Comparison of ENCODE assay signal across 23 mouse cellular contexts in genomic region chr19:34827916-34828635, GRCm38 (mm10). TPM values are rescaled to one million over a fixed set of nuclear protein-coding genes. Genes with fewer than 3 reads are reported as not detected.
A peak's percentile ranks its signal among the peaks of the same experiment; 100 is the strongest.
DNase-seq lines count a peak whose midpoint lies in the region; ATAC-seq and TF ChIP-seq lines count a peak whose summit lies in the region.
"Had no signal": no experiment of that assay in that cellular context is flagged by ENCODE, and none has a peak within 500 bp of the region (broad histone marks: within the 10 kb centered on the region; RNA-seq: fewer than 3 reads in every experiment).

No protein-coding gene starts in this region.

- ATAC-seq in liver, postnatal 0 days = peak; percentile 36; the same call in 1 of the 2 replicates
- ATAC-seq in liver, embryonic 11.5 days (replicated peaks; ENCODE audit: low FRiP score) = no peak
- ATAC-seq in Patski = peak; percentile 4
- ATAC-seq in kidney, embryonic 16.5 days (ENCODE audit: low FRiP score, low TSS enrichment) = no peak
- ATAC-seq: CD4-positive, CD25-positive, alpha-beta regulatory T cell, adult 4 months; forebrain, embryonic 13.5 days; forebrain, embryonic 15.5 days; forebrain, postnatal 0 days had no signal

- no peak for TF ChIP-seq POLR2A in heart, adult 2 months (IDR thresholded peaks at IDR 0.05; ENCODE audit: insufficient read depth, low read depth, low read length)

- H3K9me3 ChIP-seq in liver, postnatal 0 days (ENCODE audit: low read length) = no peaks in the 10 kb centered on the region
- H3K9me3 ChIP-seq in liver, embryonic 11.5 days (ENCODE audit: control insufficient read depth, low read length) = no peaks in the 10 kb centered on the region
- no peaks in the 10 kb centered on the region for H3K9me3 ChIP-seq in kidney, embryonic 16.5 days (ENCODE audit: low read length)
- H3K9me3 ChIP-seq: embryonic facial prominence, embryonic 10.5 days; embryonic facial prominence, embryonic 12.5 days; forebrain, embryonic 13.5 days; forebrain, embryonic 15.5 days; G1E had no signal

- no peaks in the 10 kb centered on the region for H3K4me1 ChIP-seq in heart, adult 2 months (ENCODE audit: control insufficient read depth, insufficient read depth, low read length)
- H3K4me1 ChIP-seq in liver, postnatal 0 days (ENCODE audit: insufficient read depth) = peaks cover 4% of the 10 kb centered on the region; the same call in 1 of the 2 replicates
- H3K4me1 ChIP-seq in liver, embryonic 11.5 days (replicated peaks; ENCODE audit: control insufficient read depth, insufficient read depth, low read length) = no peaks in the 10 kb centered on the region
- no peaks in the 10 kb centered on the region for H3K4me1 ChIP-seq in kidney, embryonic 16.5 days (ENCODE audit: insufficient read depth, low read length)
- H3K4me1 ChIP-seq: embryonic facial prominence, embryonic 10.5 days; embryonic facial prominence, embryonic 12.5 days; forebrain, embryonic 13.5 days; forebrain, embryonic 15.5 days had no signal

- no peaks in the 10 kb centered on the region; the same call in 1 of the 2 replicates for H3K36me3 ChIP-seq in heart, adult 2 months (ENCODE audit: control insufficient read depth, insufficient read depth, low read length)
- H3K36me3 ChIP-seq in liver, postnatal 0 days (replicated peaks; ENCODE audit: insufficient read depth, low read length) = peaks cover 11% of the 10 kb centered on the region
- H3K36me3 ChIP-seq in liver, embryonic 11.5 days (ENCODE audit: control insufficient read depth, insufficient read depth, low read length) = no peaks in the 10 kb centered on the region
- H3K36me3 ChIP-seq in kidney, embryonic 16.5 days (ENCODE audit: insufficient read depth, low read length) = peaks cover 7% of the 10 kb centered on the region; the same call in 1 of the 2 replicates
- H3K36me3 ChIP-seq: embryonic facial prominence, embryonic 12.5 days; forebrain, embryonic 15.5 days had no signal

- no peak overlapping the region for H3K4me2 ChIP-seq in liver, postnatal 0 days (ENCODE audit: low read depth, low read length)
- no peak overlapping the region for H3K4me2 ChIP-seq in liver, embryonic 11.5 days
- H3K4me2 ChIP-seq in kidney, embryonic 16.5 days (replicated peaks; ENCODE audit: low read depth, low read length) = no peak overlapping the region
- H3K4me2 ChIP-seq: embryonic facial prominence, embryonic 12.5 days; forebrain, embryonic 13.5 days; forebrain, embryonic 15.5 days had no signal

- intact Hi-C loops in heart, adult 2 months (cut with DNase I) = loop anchor here (2.0 kb wide), 1 partner anchor 93 kb away; no protein-coding TSS in a partner anchor

- H3K9ac ChIP-seq in heart, adult 2 months (ENCODE audit: low read depth, low read length) = no peak overlapping the region
- H3K9ac ChIP-seq in liver, postnatal 0 days (replicated peaks) = no peak overlapping the region
- H3K9ac ChIP-seq in liver, embryonic 11.5 days (ENCODE audit: low read depth, low read length) = no peak overlapping the region
- no peak overlapping the region for H3K9ac ChIP-seq in kidney, embryonic 16.5 days (replicated peaks; ENCODE audit: low read length)
- H3K9ac ChIP-seq: embryonic facial prominence, embryonic 12.5 days; forebrain, embryonic 13.5 days; forebrain, embryonic 15.5 days; forebrain, postnatal 0 days had no signal

- in situ Hi-C loops in Patski (cut with MboI; ENCODE audit: low pct_unique_long_range_greater_than_20kb) = no loop called here

- no peak for TF ChIP-seq EP300 in heart, adult 2 months (IDR thresholded peaks at IDR 0.05; ENCODE audit: insufficient read depth, low read depth, low read length)
- TF ChIP-seq EP300 in liver, postnatal 0 days (IDR thresholded peaks at IDR 0.05; ENCODE audit: low read depth) = no peak

- peak; percentile 40 for DNase-seq in adrenal gland, postnatal 10 days
- DNase-seq in adrenal gland, adult 18-20 months (ENCODE audit: low spot score in 2 of 2) = no peak
- peak; percentile 68 for DNase-seq in heart, adult 11 months
- no peak for DNase-seq in heart, adult 2 months
- DNase-seq in liver, postnatal 0 days = no peak
- no peak for DNase-seq in liver, embryonic 11.5 days (ENCODE audit: low spot score)
- DNase-seq in Patski (ENCODE audit: low read depth, low spot score) = no peak
- DNase-seq: adrenal gland, postnatal 25 days; B cell, adult 2 months; cerebellum, adult 11-12 months; cerebellum, adult 2 months; cerebellum, adult 9-10 months; cerebellum, postnatal 10 days; cerebellum, postnatal 25 days; forebrain, postnatal 0 days had no signal

- H3K79me2 ChIP-seq in heart, adult 2 months (replicated peaks; ENCODE audit: control insufficient read depth, insufficient read depth, low read length) = no peaks in the 10 kb centered on the region

- no peak overlapping the region for H3K4me3 ChIP-seq in heart, adult 2 months
- H3K4me3 ChIP-seq in liver, postnatal 0 days (ENCODE audit: low read depth, low read length) = no peak overlapping the region
- no peak overlapping the region for H3K4me3 ChIP-seq in liver, embryonic 11.5 days (ENCODE audit: low read depth, low read length)
- no peak overlapping the region for H3K4me3 ChIP-seq in kidney, embryonic 16.5 days (ENCODE audit: low read length)
- H3K4me3 ChIP-seq: embryonic facial prominence, embryonic 10.5 days; embryonic facial prominence, embryonic 12.5 days; forebrain, embryonic 13.5 days; forebrain, embryonic 15.5 days had no signal

- no peak overlapping the region for H3K27ac ChIP-seq in heart, adult 2 months
- no peak overlapping the region for H3K27ac ChIP-seq in liver, postnatal 0 days (ENCODE audit: low read depth)
- H3K27ac ChIP-seq in liver, embryonic 11.5 days (ENCODE audit: low read depth, low read length) = no peak overlapping the region
- no peak overlapping the region for H3K27ac ChIP-seq in kidney, embryonic 16.5 days (ENCODE audit: low read length)
- H3K27ac ChIP-seq: embryonic facial prominence, embryonic 10.5 days; embryonic facial prominence, embryonic 12.5 days; forebrain, embryonic 13.5 days; forebrain, embryonic 15.5 days had no signal

- TF ChIP-seq CTCF in heart, adult 2 months (IDR thresholded peaks at IDR 0.05) = no peak
- TF ChIP-seq CTCF in liver, postnatal 0 days (IDR thresholded peaks at IDR 0.05; ENCODE audit: low read depth) = no peak
- no peak for TF ChIP-seq CTCF in Patski (IDR thresholded peaks at IDR 0.05)

- no peaks in the 10 kb centered on the region for H3K27me3 ChIP-seq in heart, adult 2 months (ENCODE audit: control insufficient read depth, insufficient read depth, low read length)
- H3K27me3 ChIP-seq in liver, postnatal 0 days (ENCODE audit: insufficient read depth, low read length) = no peaks in the 10 kb centered on the region
- no peaks in the 10 kb centered on the region for H3K27me3 ChIP-seq in liver, embryonic 11.5 days (replicated peaks; ENCODE audit: control insufficient read depth, insufficient read depth, low read length)
- H3K27me3 ChIP-seq in Patski = no peaks in the 10 kb centered on the region
- H3K27me3 ChIP-seq in kidney, embryonic 16.5 days (ENCODE audit: insufficient read depth, low read length) = no peaks in the 10 kb centered on the region
- H3K27me3 ChIP-seq: CH12.LX; embryonic facial prominence, embryonic 12.5 days; forebrain, embryonic 13.5 days; forebrain, embryonic 15.5 days had no signal

- POLR2A ChIA-PET in Patski (lab: Charles Lee) = no interaction called here

- WGBS in heart, adult 2 months = 70% methylated on average over 5 of the region's 5 CpGs
- WGBS in liver, postnatal 0 days (ENCODE audit: insufficient replicate concordance) = 74% methylated on average over 5 of the region's 5 CpGs
- 83% methylated on average over 5 of the region's 5 CpGs for WGBS in liver, embryonic 11.5 days
- 86% methylated on average over 5 of the region's 5 CpGs for WGBS in kidney, embryonic 16.5 days

- CTCF ChIA-PET in Patski (lab: Charles Lee) = interaction anchor here (1.2 kb wide), 2 partner anchors 9 to 48 kb away, joined by 4 to 6 read pairs; no protein-coding TSS in a partner anchor

RNA-seq across cellular contexts. Expression of gene Pank1, which starts 51.2 kb away (rescaled TPM):
- total RNA-seq in adrenal gland, postnatal 10 days (2021) = 100 to 1,000 TPM in 1 of 2 experiments, 10 to 100 TPM in 1; 95.0 to 135 TPM
- 10 to 100 TPM; 77.0 to 80.4 TPM for total RNA-seq in adrenal gland, adult 18-20 months (2021)
- total RNA-seq in heart, adult 2 months (2021) = 10 to 100 TPM; 38.1 to 48.3 TPM
- 6.5 and 10.0 TPM in 2 replicates for polyA plus RNA-seq in heart, adult 2 months (2012; rRNA removed)
- polyA plus RNA-seq in liver, postnatal 0 days (2015; fragmentation: Nextera tagmentation; extraction: Ambion mirVana) = 44.5 and 48.4 TPM in 2 replicates
- polyA plus RNA-seq in liver, embryonic 11.5 days (2014; fragmentation: Nextera tagmentation; extraction: Ambion mirVana) = 7.8 and 8.7 TPM in 2 replicates
- 21.2 TPM for polyA plus RNA-seq in Patski (2021)
- 7.4 and 7.8 TPM in 2 replicates for polyA plus RNA-seq in kidney, embryonic 16.5 days (2015; fragmentation: Nextera tagmentation; extraction: Ambion mirVana)

Comparison
In these comparisons a context has a peak if more than half of its experiments do, and no peak if none do; other contexts are left out.
1. DNase-seq: peak in adrenal gland, postnatal 10 days (single experiment) and heart, adult 11 months (single experiment); none in adrenal gland, adult 18-20 months (0 of 2), heart, adult 2 months (0 of 2), liver, postnatal 0 days (single experiment), liver, embryonic 11.5 days (single experiment) and Patski (single experiment).
2. ATAC-seq: peak in liver, postnatal 0 days (single experiment) and Patski (single experiment); none in liver, embryonic 11.5 days (single experiment) and kidney, embryonic 16.5 days (single experiment).